Mouse (Mus musculus): ENCODE results near the gene Srrd. TPM values are rescaled to one million over a fixed set of nuclear protein-coding genes. Genes with fewer than 3 reads are reported as not detected.

The Srrd gene
- polyA plus RNA-seq, 1 experiment from 2014 or later, result 30.0 TPM

DNA sequence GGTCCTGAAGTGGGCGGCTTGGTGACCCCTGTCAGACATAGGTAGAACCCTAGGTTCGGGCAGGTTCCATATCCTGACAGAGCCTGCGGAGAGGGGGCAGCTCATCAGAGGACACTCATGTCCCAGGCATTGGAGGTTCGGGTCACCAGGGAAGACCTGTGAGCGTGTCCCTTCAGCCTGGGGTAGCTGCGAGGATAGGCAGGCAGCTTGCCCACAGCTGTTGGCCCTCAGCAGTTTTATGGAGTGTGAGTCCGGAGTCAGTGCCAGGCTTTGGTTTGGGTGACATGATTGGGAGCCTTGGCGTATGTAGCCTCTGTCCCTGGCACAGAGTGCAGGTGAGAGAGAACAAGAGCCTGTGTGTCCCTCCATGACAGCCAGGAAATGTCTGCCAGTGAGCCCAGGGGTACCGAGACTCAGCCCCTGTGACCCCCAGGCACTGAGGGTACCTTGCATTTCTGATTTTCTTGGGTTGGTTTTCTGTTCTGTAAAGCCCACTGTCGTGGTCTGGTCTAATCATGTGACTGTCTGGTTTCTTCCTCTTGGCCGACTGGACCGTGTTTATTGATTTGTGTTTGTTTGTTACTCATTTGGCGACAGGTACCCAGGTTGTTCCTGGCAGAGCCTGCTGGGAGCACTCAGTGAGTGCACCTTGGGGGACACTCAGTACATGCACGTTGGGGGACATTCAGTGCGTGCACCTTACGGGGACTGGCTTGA, 52.9 kb downstream of the Srrd start:
- no peak for TF ChIP-seq CTCF (IDR thresholded peaks at IDR 0.05; ENCODE audit: low read depth)
- Histone ChIP-seq H3K4me3 (replicated peaks; ENCODE audit: low read depth, low read length) (no peak overlapping the region), H3K9ac (ENCODE audit: low read depth, low read length) (no peak overlapping the region), H3K27ac (no peak overlapping the region), H3K9me3 (replicated peaks; ENCODE audit: low read length) (no peaks in the 10 kb centered on the region), H3K36me3 (ENCODE audit: insufficient read depth, low read length) (no peaks in the 10 kb centered on the region), H3K4me2 (ENCODE audit: low read length) (peak overlapping the region; percentile 27; the same call in 1 of the 2 replicates), H3K4me1 (replicated peaks; ENCODE audit: insufficient read depth, low read length) (peaks cover 25% of the 10 kb centered on the region), H3K27me3 (ENCODE audit: insufficient read depth, low read length) (no peaks in the 10 kb centered on the region)
- DNase-seq (ENCODE audit: low spot score) (no peak), ATAC-seq (replicated peaks; ENCODE audit: low FRiP score, low read depth) (no peak)
- WGBS, result 56% methylated on average over 16 of the region's 16 CpGs

- H3K4me2 ChIP-seq (ENCODE audit: low read length), result peak overlapping the region; percentile 27; the same call in 1 of the 2 replicates
- no peak overlapping the region for H3K27ac ChIP-seq
- 35% methylated on average over 8 of the region's 8 CpGs for WGBS
- H3K36me3 ChIP-seq (ENCODE audit: insufficient read depth, low read length), result no peaks in the 10 kb centered on the region
- no peaks in the 10 kb centered on the region for H3K27me3 ChIP-seq (ENCODE audit: insufficient read depth, low read length)
- peaks cover 18% of the 10 kb centered on the region; the same call in 1 of the 2 replicates for H3K4me1 ChIP-seq (replicated peaks; ENCODE audit: insufficient read depth, low read length)
- DNase-seq (ENCODE audit: low spot score) (no peak), ATAC-seq (replicated peaks; ENCODE audit: low FRiP score, low read depth) (no peak)
- TF ChIP-seq CTCF (IDR thresholded peaks at IDR 0.05; ENCODE audit: low read depth), result no peak
- no peak overlapping the region for H3K9ac ChIP-seq (ENCODE audit: low read depth, low read length)
- no peak overlapping the region for H3K4me3 ChIP-seq (replicated peaks; ENCODE audit: low read depth, low read length)
- H3K9me3 ChIP-seq (replicated peaks; ENCODE audit: low read length), result no peaks in the 10 kb centered on the region
Observed at GRCm38 (mm10) chr5:112289236-112289635, 53.6 kb downstream of the Srrd start.

DNA sequence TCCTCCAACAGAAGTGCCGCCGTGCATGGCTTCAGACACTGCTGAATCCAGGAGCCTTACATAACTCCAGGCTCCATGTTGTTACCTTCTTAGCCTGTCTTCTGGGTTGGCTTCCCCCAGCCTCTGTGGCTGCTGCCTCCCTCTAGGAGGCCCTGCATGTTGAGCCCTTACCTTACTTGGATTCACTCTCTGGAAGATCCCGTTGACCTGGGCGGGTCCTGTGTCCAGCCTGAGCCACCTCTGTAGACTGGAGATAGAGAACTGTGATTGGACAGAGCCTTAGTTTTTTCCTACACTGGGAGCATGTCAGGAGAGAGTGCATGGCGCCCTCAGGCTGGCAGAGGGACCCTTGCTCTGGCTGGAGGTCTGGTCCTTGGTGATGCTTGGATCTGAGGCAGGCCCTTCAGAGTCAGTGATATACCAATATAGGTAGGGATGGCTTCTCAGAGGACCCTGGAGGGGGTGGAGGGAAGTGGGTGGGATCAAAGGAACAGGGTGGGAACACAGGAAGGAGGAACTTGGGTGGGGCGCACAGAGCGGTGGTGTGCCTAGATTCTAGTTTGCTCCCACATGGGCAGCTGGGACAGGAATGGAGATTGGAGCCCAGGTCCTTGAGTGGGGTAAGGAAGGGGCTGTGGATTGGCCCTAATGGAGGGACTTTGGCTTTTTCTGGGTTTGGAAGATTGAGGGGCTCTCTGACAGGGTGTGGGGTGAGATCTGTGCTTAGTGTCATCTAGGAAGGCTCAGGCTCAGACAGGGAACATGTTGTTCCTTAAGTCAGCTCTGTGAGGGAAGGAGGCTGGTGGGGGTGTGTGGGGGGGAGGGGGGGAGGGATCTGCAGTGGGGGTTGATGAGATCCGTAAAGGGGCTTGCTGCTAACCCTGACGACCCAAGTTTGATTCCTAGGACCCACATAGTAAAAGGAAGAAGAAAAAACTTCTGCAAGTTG, 54.4 kb downstream of the Srrd start:
- Histone ChIP-seq H3K27ac (0 out of 2 replicates have a peak overlapping the region, but pooled peaks have one; percentile 22), H3K4me3 (replicated peaks; ENCODE audit: low read depth, low read length) (no peak overlapping the region), H3K9me3 (replicated peaks; ENCODE audit: low read length) (no peaks in the 10 kb centered on the region), H3K27me3 (ENCODE audit: insufficient read depth, low read length) (no peaks in the 10 kb centered on the region), H3K9ac (ENCODE audit: low read depth, low read length) (no peak overlapping the region), H3K36me3 (ENCODE audit: insufficient read depth, low read length) (no peaks in the 10 kb centered on the region), H3K4me2 (ENCODE audit: low read length) (peak overlapping the region; percentile 27; the same call in 1 of the 2 replicates), H3K4me1 (replicated peaks; ENCODE audit: insufficient read depth, low read length) (peaks cover 18% of the 10 kb centered on the region; the same call in 1 of the 2 replicates)
- WGBS, result 71% methylated on average over 9 of the region's 9 CpGs
- no peak for TF ChIP-seq CTCF (IDR thresholded peaks at IDR 0.05; ENCODE audit: low read depth)
- ATAC-seq (replicated peaks; ENCODE audit: low FRiP score, low read depth) (no peak), DNase-seq (ENCODE audit: low spot score) (no peak)

- Histone ChIP-seq H3K36me3 (ENCODE audit: insufficient read depth, low read length) (no peaks in the 10 kb centered on the region), H3K4me2 (ENCODE audit: low read length) (no peak overlapping the region), H3K27me3 (ENCODE audit: insufficient read depth, low read length) (no peaks in the 10 kb centered on the region), H3K4me3 (replicated peaks; ENCODE audit: low read depth, low read length) (no peak overlapping the region), H3K9ac (ENCODE audit: low read depth, low read length) (no peak overlapping the region), H3K27ac (0 out of 2 replicates have a peak overlapping the region, but pooled peaks have one; percentile 22), H3K4me1 (replicated peaks; ENCODE audit: insufficient read depth, low read length) (peaks cover 18% of the 10 kb centered on the region; the same call in 1 of the 2 replicates), H3K9me3 (replicated peaks; ENCODE audit: low read length) (no peaks in the 10 kb centered on the region)
- WGBS, result 79% methylated on average over 2 of the region's 2 CpGs
- ATAC-seq (replicated peaks; ENCODE audit: low FRiP score, low read depth), result no peak
- no peak for DNase-seq (ENCODE audit: low spot score)
- TF ChIP-seq CTCF (IDR thresholded peaks at IDR 0.05; ENCODE audit: low read depth), result no peak
Observed at GRCm38 (mm10) chr5:112287652-112288051, 55.2 kb downstream of the Srrd start.

Other genes with a start within 250 kb of the Srrd start
- gene Cryba4, start 90.5 kb downstream of the Srrd start, polyA plus RNA-seq (2015; fragmentation: Nextera tagmentation; extraction: Ambion mirVana), result 0.58 and 0.64 TPM in 2 replicates
- 3.4 TPM in 2 replicates for gene Crybb1, start 87.2 kb downstream of the Srrd start, polyA plus RNA-seq (2015; fragmentation: Nextera tagmentation; extraction: Ambion mirVana)
- 63.8 and 65.5 TPM in 2 replicates for gene Tpst2, start 66.3 kb downstream of the Srrd start, polyA plus RNA-seq (2015; fragmentation: Nextera tagmentation; extraction: Ambion mirVana)
- 19.8 and 23.5 TPM in 2 replicates for gene Tfip11, start 16.7 kb downstream of the Srrd start, polyA plus RNA-seq (2015; fragmentation: Nextera tagmentation; extraction: Ambion mirVana)
- gene Hps4, start within 50 bp of the Srrd start, polyA plus RNA-seq (2015; fragmentation: Nextera tagmentation; extraction: Ambion mirVana), result 25.3 and 28.0 TPM in 2 replicates
- gene Gm6583, start 13.0 kb upstream of the Srrd start, polyA plus RNA-seq (2015; fragmentation: Nextera tagmentation; extraction: Ambion mirVana), result 0.08 and 0.10 TPM in 2 replicates
- gene Asphd2, start 51.8 kb upstream of the Srrd start, polyA plus RNA-seq (2015; fragmentation: Nextera tagmentation; extraction: Ambion mirVana), result 5.4 and 5.9 TPM in 2 replicates
- not detected in 2 replicates for gene Gm6588, start 106.4 kb upstream of the Srrd start, polyA plus RNA-seq (2015; fragmentation: Nextera tagmentation; extraction: Ambion mirVana)
- gene Sez6l, start 234.1 kb upstream of the Srrd start, polyA plus RNA-seq (2015; fragmentation: Nextera tagmentation; extraction: Ambion mirVana), result 0.28 and 0.37 TPM in 2 replicates